In genomic region chr8:84222566-84223165, GRCm38 (mm10) we compare ENCODE assay signal across 14 mouse cellular contexts. TPM values are rescaled to one million over a fixed set of nuclear protein-coding genes. Genes with fewer than 3 reads are reported as not detected.
A peak's percentile ranks its signal among the peaks of the same experiment; 100 is the strongest.
DNase-seq lines count a peak whose midpoint lies in the region; ATAC-seq and TF ChIP-seq lines count a peak whose summit lies in the region.
"Had no signal": no experiment of that assay in that cellular context is flagged by ENCODE, and none has a peak within 500 bp of the region (broad histone marks: within the 10 kb centered on the region; RNA-seq: fewer than 3 reads in every experiment).

No protein-coding gene starts in this region.

- H3K4me3 ChIP-seq in left cerebral cortex, adult 2 months: no peak overlapping the region
- H3K4me3 ChIP-seq in MEL (ENCODE audit: control insufficient read depth in 1 of 2, insufficient read depth in 1 of 2, low read depth in 2 of 2, low read length in 2 of 2): peak overlapping the region; percentile 6 to 30; a peak in 3 of 4 replicates
- H3K4me3 ChIP-seq in kidney, adult 2 months (ENCODE audit: insufficient read depth, low read depth, low read length): no peak overlapping the region
- no peak overlapping the region for H3K4me3 ChIP-seq in forebrain, embryonic 10.5 days
- H3K4me3 ChIP-seq: forebrain, embryonic 12.5 days; myocyte had no signal

- ATAC-seq in hematopoietic stem cell, adult 5-6 weeks (replicated peaks in 1 of 2; ENCODE audit: insufficient read depth in 1 of 2, low FRiP score in 2 of 2, low TSS enrichment in 1 of 2, low read depth in 1 of 2, poor library complexity in 2 of 2, severe bottlenecking in 2 of 2): peak; percentile 76 to 80
- peak; percentile 39; the same call in 1 of the 2 replicates for ATAC-seq in megakaryocyte-erythroid progenitor cell, adult 5-6 weeks (replicated peaks; ENCODE audit: low FRiP score, low TSS enrichment, poor library complexity, severe bottlenecking)

- H3K4me1 ChIP-seq in MEL (ENCODE audit: control insufficient read depth in 1 of 2, insufficient read depth in 2 of 2, low read length in 2 of 2): peaks cover 5 to 32% of the 10 kb centered on the region in 2 experiments
- no peaks in the 10 kb centered on the region for H3K4me1 ChIP-seq in kidney, adult 2 months (ENCODE audit: control insufficient read depth, insufficient read depth, low read length)
- H3K4me1 ChIP-seq in forebrain, embryonic 10.5 days: no peaks in the 10 kb centered on the region
- H3K4me1 ChIP-seq: forebrain, embryonic 12.5 days had no signal

- H3K79me2 ChIP-seq in MEL (ENCODE audit: control insufficient read depth, insufficient read depth, low read length, poor library complexity): no peaks in the 10 kb centered on the region

- H3K27me3 ChIP-seq in MEL (ENCODE audit: control insufficient read depth in 1 of 2, insufficient read depth in 2 of 2, low read length in 2 of 2): no peaks in the 10 kb centered on the region
- H3K27me3 ChIP-seq in kidney, adult 2 months (replicated peaks; ENCODE audit: control insufficient read depth, insufficient read depth, low read length): no peaks in the 10 kb centered on the region
- H3K27me3 ChIP-seq in forebrain, embryonic 10.5 days (ENCODE audit: poor library complexity, severe bottlenecking): no peaks in the 10 kb centered on the region
- H3K27me3 ChIP-seq: forebrain, embryonic 12.5 days had no signal

- 65% methylated on average over 9 of the region's 9 CpGs for WGBS in kidney, adult 2 months
- WGBS in forebrain, embryonic 10.5 days: 92% methylated on average over 9 of the region's 9 CpGs

- no peak for DNase-seq in left cerebral cortex, adult 2 months (ENCODE audit: extremely low spot score in 1 of 2, low spot score in 2 of 2)
- DNase-seq in left cerebral cortex, postnatal 25 days (ENCODE audit: low spot score in 2 of 2): no peak
- DNase-seq in MEL (ENCODE audit: low read depth, low spot score): peak; percentile 90
- no peak for DNase-seq in yolk sac, embryonic 10.5 days (ENCODE audit: low spot score)
- no peak for DNase-seq in kidney, adult 2 months
- DNase-seq in forebrain, embryonic 10.5 days (ENCODE audit: extremely low spot score, low spot score): no peak
- DNase-seq: cerebellum, adult 2 months; kidney, postnatal 25 days; right cerebral cortex, postnatal 25 days had no signal

- no peak for TF ChIP-seq EP300 in MEL (IDR thresholded peaks at IDR 0.05; ENCODE audit: low read depth in 1 of 2, low read length in 2 of 2)

- no peak for TF ChIP-seq CTCF in left cerebral cortex, adult 2 months (IDR thresholded peaks at IDR 0.05)
- TF ChIP-seq CTCF in MEL (IDR thresholded peaks at IDR 0.05 in 2 of 3, conservative IDR thresholded peaks at IDR 0.05 in 1 of 3; ENCODE audit: control insufficient read depth in 1 of 3, insufficient read depth in 1 of 3, low read depth in 2 of 3, low read length in 3 of 3, poor library complexity in 1 of 3, severe bottlenecking in 1 of 3): no peak
- TF ChIP-seq CTCF in kidney, adult 2 months (conservative IDR thresholded peaks at IDR 0.05; ENCODE audit: insufficient read depth, insufficient read length, low read depth, low read length): no peak

- peaks cover 0 to 9% of the 10 kb centered on the region in 2 experiments; a peak in 2 of 4 replicates for H3K36me3 ChIP-seq in MEL (ENCODE audit: control insufficient read depth in 1 of 2, insufficient read depth in 2 of 2, low read length in 2 of 2)
- no peaks in the 10 kb centered on the region for H3K36me3 ChIP-seq in kidney, adult 2 months (ENCODE audit: control insufficient read depth, insufficient read depth, low read length)
- peaks cover 100% of the 10 kb centered on the region for H3K36me3 ChIP-seq in forebrain, embryonic 10.5 days (replicated peaks)

- TF ChIP-seq RAD21 in MEL (IDR thresholded peaks at IDR 0.05; ENCODE audit: low read depth, low read length): no peak

- no peaks in the 10 kb centered on the region for H3K9me3 ChIP-seq in MEL (replicated peaks; ENCODE audit: insufficient read depth, low read length)
- no peaks in the 10 kb centered on the region for H3K9me3 ChIP-seq in forebrain, embryonic 10.5 days
- H3K9me3 ChIP-seq: forebrain, embryonic 12.5 days had no signal

- peak overlapping the region; percentile 70 for H3K9ac ChIP-seq in MEL (ENCODE audit: control insufficient read depth, low read depth, low read length, poor library complexity, severe bottlenecking)
- H3K9ac ChIP-seq: forebrain, embryonic 12.5 days; liver, embryonic 14.5 days had no signal

- TF ChIP-seq POLR2A in MEL (IDR thresholded peaks at IDR 0.05; ENCODE audit: control insufficient read depth in 1 of 2, insufficient read depth in 1 of 2, low read depth in 1 of 2, low read length in 2 of 2, poor library complexity in 1 of 2): peak in 1 of 2 experiments; percentile 37; a peak in 1 of 4 replicates
- TF ChIP-seq POLR2A in kidney, adult 2 months (IDR thresholded peaks at IDR 0.05; ENCODE audit: low read depth, low read length): no peak

- intact Hi-C loops in left cerebral cortex, adult 2 months (cut with DNase I): no loop called here
- intact Hi-C loops in left cerebral cortex, postnatal 25 days (cut with DNase I): no loop called here

- peak overlapping the region; percentile 18 for H3K27ac ChIP-seq in left cerebral cortex, adult 2 months
- H3K27ac ChIP-seq in MEL (ENCODE audit: control insufficient read depth, low read depth, low read length): peak overlapping the region; percentile 87
- no peak overlapping the region for H3K27ac ChIP-seq in kidney, adult 2 months (ENCODE audit: insufficient read depth, low read depth, low read length)
- H3K27ac ChIP-seq in forebrain, embryonic 10.5 days: no peak overlapping the region
- H3K27ac ChIP-seq: forebrain, embryonic 12.5 days; liver, embryonic 14.5 days had no signal

TF ChIP-seq in MEL, 35 proteins besides CTCF, POLR2A, EP300 and RAD21 (continues in another document):
- TF ChIP-seq SMC3 (IDR thresholded peaks at IDR 0.05; ENCODE audit: low read depth, low read length): no peak

RNA-seq across cellular contexts. Expression of gene Zswim4, which starts 14.2 kb away (rescaled TPM):
- total RNA-seq in left cerebral cortex, adult 2 months (2021): 10 to 100 TPM; 15.1 to 17.8 TPM
- 10 to 100 TPM; 13.0 to 13.9 TPM for total RNA-seq in left cerebral cortex, postnatal 25 days (2021)
- 3.6 and 4.4 TPM in 2 replicates for total RNA-seq in MEL (2012; rRNA removed)
- polyA plus RNA-seq in MEL (2012; ENCODE audit: insufficient read depth in 1 of 2, insufficient read length in 2 of 2, low read depth in 1 of 2, low replicate concordance in 2 of 2, missing spikeins in 1 of 2): 1 to 10 TPM in 1 of 2 experiments, not detected in 1; 7.4 TPM
- total RNA-seq in hematopoietic stem cell, adult 5-6 weeks (2017): 6.8 and 13.4 TPM in 2 replicates
- total RNA-seq in megakaryocyte-erythroid progenitor cell, adult 5-6 weeks (2014; fragmentation: Nextera tagmentation): 2.8 and 4.8 TPM in 2 replicates
- 3.3 and 3.7 TPM in 2 replicates for total RNA-seq in megakaryocyte-erythroid progenitor cell, adult 5-6 weeks (2017)
- 9.2 and 10.0 TPM in 2 replicates for polyA plus RNA-seq in kidney, adult 2 months (2012; rRNA removed)
- 28.6 and 31.4 TPM in 2 replicates for polyA plus RNA-seq in forebrain, embryonic 10.5 days (2016; fragmentation: Nextera tagmentation; extraction: Ambion mirVana)

RNA-seq across cellular contexts. Expression of gene D8Ertd738e, which starts 26.9 kb away (rescaled TPM):
- total RNA-seq in left cerebral cortex, adult 2 months (2021): 100 to 1,000 TPM; 124 to 140 TPM
- 100 to 1,000 TPM; 145 to 149 TPM for total RNA-seq in left cerebral cortex, postnatal 25 days (2021)
- 159 and 164 TPM in 2 replicates for total RNA-seq in MEL (2012; rRNA removed)
- polyA plus RNA-seq in MEL (2012; ENCODE audit: insufficient read depth in 1 of 2, insufficient read length in 2 of 2, low read depth in 1 of 2, low replicate concordance in 2 of 2, missing spikeins in 1 of 2): 100 to 1,000 TPM in 1 of 2 experiments, not detected in 1; 149 TPM
- 68.7 and 88.1 TPM in 2 replicates for total RNA-seq in hematopoietic stem cell, adult 5-6 weeks (2017)
- 122 and 195 TPM in 2 replicates for total RNA-seq in megakaryocyte-erythroid progenitor cell, adult 5-6 weeks (2014; fragmentation: Nextera tagmentation)
- total RNA-seq in megakaryocyte-erythroid progenitor cell, adult 5-6 weeks (2017): 63.7 and 94.8 TPM in 2 replicates
- polyA plus RNA-seq in kidney, adult 2 months (2012; rRNA removed): 216 and 246 TPM in 2 replicates
- polyA plus RNA-seq in forebrain, embryonic 10.5 days (2016; fragmentation: Nextera tagmentation; extraction: Ambion mirVana): 386 and 390 TPM in 2 replicates

RNA-seq across cellular contexts. Expression of gene Mri1, which starts 34.5 kb away (rescaled TPM):
- 10 to 100 TPM; 13.2 to 16.5 TPM for total RNA-seq in left cerebral cortex, adult 2 months (2021)
- total RNA-seq in left cerebral cortex, postnatal 25 days (2021): 10 to 100 TPM; 13.4 to 15.7 TPM
- 26.8 and 27.8 TPM in 2 replicates for total RNA-seq in MEL (2012; rRNA removed)
- 10 to 100 TPM in 1 of 2 experiments, not detected in 1; 43.2 TPM for polyA plus RNA-seq in MEL (2012; ENCODE audit: insufficient read depth in 1 of 2, insufficient read length in 2 of 2, low read depth in 1 of 2, low replicate concordance in 2 of 2, missing spikeins in 1 of 2)
- total RNA-seq in hematopoietic stem cell, adult 5-6 weeks (2017): 12.5 and 16.5 TPM in 2 replicates
- total RNA-seq in megakaryocyte-erythroid progenitor cell, adult 5-6 weeks (2014; fragmentation: Nextera tagmentation): 36.7 and 51.9 TPM in 2 replicates
- 19.1 and 19.3 TPM in 2 replicates for total RNA-seq in megakaryocyte-erythroid progenitor cell, adult 5-6 weeks (2017)
- polyA plus RNA-seq in kidney, adult 2 months (2012; rRNA removed): 39.3 and 48.6 TPM in 2 replicates
- 65.2 and 71.3 TPM in 2 replicates for polyA plus RNA-seq in forebrain, embryonic 10.5 days (2016; fragmentation: Nextera tagmentation; extraction: Ambion mirVana)

RNA-seq across cellular contexts. Expression of gene Nanos3, which starts 37.6 kb away (rescaled TPM):
- total RNA-seq in left cerebral cortex, adult 2 months (2021): 1 to 10 TPM; 2.0 to 3.0 TPM
- 1 to 10 TPM; 2.6 to 3.2 TPM for total RNA-seq in left cerebral cortex, postnatal 25 days (2021)
- total RNA-seq in MEL (2012; rRNA removed): 0.56 and 2.0 TPM in 2 replicates
- polyA plus RNA-seq in MEL (2012; ENCODE audit: insufficient read depth in 1 of 2, insufficient read length in 2 of 2, low read depth in 1 of 2, low replicate concordance in 2 of 2, missing spikeins in 1 of 2): 1 to 10 TPM in 1 of 2 experiments, not detected in 1; 1.7 TPM
- not detected in 2 replicates for total RNA-seq in hematopoietic stem cell, adult 5-6 weeks (2017)
- 2.9 and 5.0 TPM in 2 replicates for total RNA-seq in megakaryocyte-erythroid progenitor cell, adult 5-6 weeks (2014; fragmentation: Nextera tagmentation)
- total RNA-seq in megakaryocyte-erythroid progenitor cell, adult 5-6 weeks (2017): not detected in 2 replicates
- polyA plus RNA-seq in kidney, adult 2 months (2012; rRNA removed): 0.99 and 1.4 TPM in 2 replicates
- polyA plus RNA-seq in forebrain, embryonic 10.5 days (2016; fragmentation: Nextera tagmentation; extraction: Ambion mirVana): 2.6 and 3.7 TPM in 2 replicates

RNA-seq across cellular contexts. Expression of gene Ccdc130, which starts 47.5 kb away (rescaled TPM):
- 10 to 100 TPM; 27.7 to 35.5 TPM for total RNA-seq in left cerebral cortex, adult 2 months (2021)
- 10 to 100 TPM; 24.1 to 25.3 TPM for total RNA-seq in left cerebral cortex, postnatal 25 days (2021)
- 8.2 and 10.2 TPM in 2 replicates for total RNA-seq in MEL (2012; rRNA removed)
- polyA plus RNA-seq in MEL (2012; ENCODE audit: insufficient read depth in 1 of 2, insufficient read length in 2 of 2, low read depth in 1 of 2, low replicate concordance in 2 of 2, missing spikeins in 1 of 2): 10 to 100 TPM in 1 of 2 experiments, not detected in 1; 26.0 TPM
- 6.6 and 17.1 TPM in 2 replicates for total RNA-seq in hematopoietic stem cell, adult 5-6 weeks (2017)
- 18.0 and 20.9 TPM in 2 replicates for total RNA-seq in megakaryocyte-erythroid progenitor cell, adult 5-6 weeks (2014; fragmentation: Nextera tagmentation)
- 9.5 and 12.7 TPM in 2 replicates for total RNA-seq in megakaryocyte-erythroid progenitor cell, adult 5-6 weeks (2017)
- 24.7 and 32.7 TPM in 2 replicates for polyA plus RNA-seq in kidney, adult 2 months (2012; rRNA removed)
- polyA plus RNA-seq in forebrain, embryonic 10.5 days (2016; fragmentation: Nextera tagmentation; extraction: Ambion mirVana): 21.6 and 23.5 TPM in 2 replicates

Comparison
In these comparisons a context has a peak if more than half of its experiments do, and no peak if none do; other contexts are left out.
1. H3K27ac ChIP-seq: peak in left cerebral cortex, adult 2 months (single experiment) and MEL (single experiment); none in kidney, adult 2 months (single experiment) and forebrain, embryonic 10.5 days (single experiment).
2. H3K4me3 ChIP-seq: peak in MEL (2 of 2); none in left cerebral cortex, adult 2 months (single experiment), kidney, adult 2 months (single experiment) and forebrain, embryonic 10.5 days (single experiment).